In the genomic region with DNA sequence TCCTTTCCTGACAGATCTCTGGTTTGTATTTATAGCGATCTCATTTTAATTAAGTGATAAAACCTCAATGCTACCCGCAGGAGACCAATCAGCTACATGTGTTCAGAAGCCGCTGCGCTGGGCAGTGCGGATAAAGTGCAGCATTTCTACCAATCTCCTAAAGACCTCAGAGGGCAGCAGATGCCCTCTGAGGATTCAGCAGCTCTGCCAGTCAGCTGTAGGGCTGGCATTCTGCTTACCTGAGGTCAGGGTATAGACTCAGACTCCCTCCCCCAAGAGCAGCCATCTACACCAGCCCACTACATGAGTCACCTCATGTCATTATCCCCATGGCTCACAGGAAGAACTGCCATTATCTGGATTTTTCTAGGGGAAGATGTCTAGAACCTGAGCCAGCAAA, we compare ENCODE assay signal across 14 mouse cellular contexts. TPM values are rescaled to one million over a fixed set of nuclear protein-coding genes. Genes with fewer than 3 reads are reported as not detected.
A peak's percentile ranks its signal among the peaks of the same experiment; 100 is the strongest.
DNase-seq lines count a peak whose midpoint lies in the region; ATAC-seq lines count a peak whose summit lies in the region.
"Had no signal": no experiment of that assay in that cellular context is flagged by ENCODE, and none has a peak within 500 bp of the region (broad histone marks: within the 10 kb centered on the region; RNA-seq: fewer than 3 reads in every experiment).

No protein-coding gene starts in this region.

- intact Hi-C loops in heart, postnatal 10 days (cut with DNase I), result no loop called here

- no peak for DNase-seq in limb, embryonic 10.5 days (ENCODE audit: low spot score)
- DNase-seq in hindbrain, embryonic 14.5 days (ENCODE audit: low spot score), result no peak
- no peak for DNase-seq in cerebellum, adult 9-11 months
- no peak for DNase-seq in heart, postnatal 10 days
- DNase-seq: adrenal gland, postnatal 25 days; cerebellum, adult 11 months; heart, adult 2 months had no signal

- H3K9me3 ChIP-seq in limb, embryonic 12.5 days, result no peaks in the 10 kb centered on the region
- no peaks in the 10 kb centered on the region for H3K9me3 ChIP-seq in limb, embryonic 10.5 days (replicated peaks)
- H3K9me3 ChIP-seq in embryonic facial prominence, embryonic 13.5 days, result no peaks in the 10 kb centered on the region
- no peaks in the 10 kb centered on the region for H3K9me3 ChIP-seq in hindbrain, embryonic 14.5 days (ENCODE audit: control insufficient read depth, low read length)
- H3K9me3 ChIP-seq in neural tube, embryonic 15.5 days (replicated peaks), result no peaks in the 10 kb centered on the region
- H3K9me3 ChIP-seq: kidney, embryonic 15.5 days had no signal

- WGBS in limb, embryonic 12.5 days, result 41% methylated on average over 5 of the region's 5 CpGs
- 77% methylated on average over 5 of the region's 5 CpGs for WGBS in limb, embryonic 10.5 days
- WGBS in embryonic facial prominence, embryonic 13.5 days, result 69% methylated on average over 5 of the region's 5 CpGs
- 75% methylated on average over 5 of the region's 5 CpGs for WGBS in hindbrain, embryonic 14.5 days
- 61% methylated on average over 5 of the region's 5 CpGs for whole genome bisulfite sequencing in neural tube, embryonic 15.5 days

- H3K36me3 ChIP-seq in limb, embryonic 12.5 days, result no peaks in the 10 kb centered on the region
- no peaks in the 10 kb centered on the region for H3K36me3 ChIP-seq in limb, embryonic 10.5 days
- no peaks in the 10 kb centered on the region for H3K36me3 ChIP-seq in embryonic facial prominence, embryonic 13.5 days
- no peaks in the 10 kb centered on the region for H3K36me3 ChIP-seq in hindbrain, embryonic 14.5 days (replicated peaks; ENCODE audit: control insufficient read depth, insufficient read depth)
- H3K36me3 ChIP-seq in neural tube, embryonic 15.5 days, result no peaks in the 10 kb centered on the region
- H3K36me3 ChIP-seq: kidney, embryonic 15.5 days had no signal

- no peak overlapping the region for H3K9ac ChIP-seq in limb, embryonic 12.5 days (replicated peaks)
- H3K9ac ChIP-seq in embryonic facial prominence, embryonic 13.5 days, result no peak overlapping the region
- H3K9ac ChIP-seq in hindbrain, embryonic 14.5 days, result no peak overlapping the region
- no peak overlapping the region for H3K9ac ChIP-seq in neural tube, embryonic 15.5 days (replicated peaks)
- H3K9ac ChIP-seq: kidney, embryonic 15.5 days had no signal

- H3K27me3 ChIP-seq in limb, embryonic 12.5 days, result no peaks in the 10 kb centered on the region
- no peaks in the 10 kb centered on the region for H3K27me3 ChIP-seq in limb, embryonic 10.5 days (ENCODE audit: low read depth, poor library complexity, severe bottlenecking)
- no peaks in the 10 kb centered on the region for H3K27me3 ChIP-seq in embryonic facial prominence, embryonic 13.5 days
- H3K27me3 ChIP-seq in hindbrain, embryonic 14.5 days (ENCODE audit: control insufficient read depth, insufficient read depth, low read length), result no peaks in the 10 kb centered on the region
- no peaks in the 10 kb centered on the region for H3K27me3 ChIP-seq in neural tube, embryonic 15.5 days (replicated peaks)
- H3K27me3 ChIP-seq: kidney, embryonic 15.5 days had no signal

- H3K4me3 ChIP-seq in limb, embryonic 12.5 days (replicated peaks), result no peak overlapping the region
- no peak overlapping the region for H3K4me3 ChIP-seq in limb, embryonic 10.5 days
- no peak overlapping the region for H3K4me3 ChIP-seq in embryonic facial prominence, embryonic 13.5 days
- H3K4me3 ChIP-seq in hindbrain, embryonic 14.5 days (replicated peaks; ENCODE audit: low read length), result no peak overlapping the region
- H3K4me3 ChIP-seq in neural tube, embryonic 15.5 days (replicated peaks), result no peak overlapping the region
- H3K4me3 ChIP-seq: heart, adult 2 months; kidney, embryonic 15.5 days; myocyte had no signal

- 0 out of 2 replicates have a peak, but pooled peaks have one; percentile 10 for ATAC-seq in limb, embryonic 12.5 days (ENCODE audit: insufficient number of reproducible peaks, insufficient read depth, low FRiP score, low TSS enrichment, low read depth)
- ATAC-seq in embryonic facial prominence, embryonic 13.5 days (ENCODE audit: insufficient number of reproducible peaks, insufficient read depth, low FRiP score, low TSS enrichment, low read depth), result no peak
- ATAC-seq in hindbrain, embryonic 14.5 days (ENCODE audit: low FRiP score), result peak; percentile 18; the same call in 1 of the 2 replicates
- ATAC-seq in neural tube, embryonic 15.5 days (ENCODE audit: low FRiP score), result peak; percentile 42

- no peak overlapping the region for H3K27ac ChIP-seq in limb, embryonic 12.5 days
- H3K27ac ChIP-seq in limb, embryonic 10.5 days, result no peak overlapping the region
- H3K27ac ChIP-seq in embryonic facial prominence, embryonic 13.5 days, result no peak overlapping the region
- no peak overlapping the region for H3K27ac ChIP-seq in hindbrain, embryonic 14.5 days
- H3K27ac ChIP-seq in neural tube, embryonic 15.5 days (replicated peaks), result no peak overlapping the region
- H3K27ac ChIP-seq: heart, adult 2 months; kidney, embryonic 15.5 days had no signal

- peak overlapping the region; percentile 37 for H3K4me2 ChIP-seq in limb, embryonic 12.5 days
- H3K4me2 ChIP-seq in embryonic facial prominence, embryonic 13.5 days, result peak overlapping the region; percentile 29
- no peak overlapping the region for H3K4me2 ChIP-seq in hindbrain, embryonic 14.5 days (replicated peaks)
- H3K4me2 ChIP-seq in neural tube, embryonic 15.5 days, result peak overlapping the region; percentile 15; the same call in 1 of the 2 replicates
- H3K4me2 ChIP-seq: kidney, embryonic 15.5 days; liver, embryonic 11.5 days had no signal

- H3K4me1 ChIP-seq in limb, embryonic 12.5 days (replicated peaks), result peaks cover 14% of the 10 kb centered on the region
- H3K4me1 ChIP-seq in limb, embryonic 10.5 days, result peaks cover 13% of the 10 kb centered on the region
- peaks cover 22% of the 10 kb centered on the region for H3K4me1 ChIP-seq in embryonic facial prominence, embryonic 13.5 days
- H3K4me1 ChIP-seq in hindbrain, embryonic 14.5 days (replicated peaks; ENCODE audit: control insufficient read depth, insufficient read depth, low read length), result peaks cover 8% of the 10 kb centered on the region; the same call in 1 of the 2 replicates
- peaks cover 14% of the 10 kb centered on the region for H3K4me1 ChIP-seq in neural tube, embryonic 15.5 days
- H3K4me1 ChIP-seq: kidney, embryonic 15.5 days had no signal

RNA-seq across cellular contexts. Expression of a gene that starts 39.6 kb away (rescaled TPM):
- polyA plus RNA-seq in limb, embryonic 12.5 days (2016; fragmentation: Nextera tagmentation; extraction: Ambion mirVana), result not detected in 2 replicates
- not detected in 2 replicates for polyA plus RNA-seq in limb, embryonic 10.5 days (2016; fragmentation: Nextera tagmentation; extraction: Ambion mirVana)
- polyA plus RNA-seq in embryonic facial prominence, embryonic 13.5 days (2015; fragmentation: Nextera tagmentation; extraction: Ambion mirVana), result 0.18 TPM in 1 of 2 replicates, not detected in the other
- 0.17 TPM in 1 of 2 replicates, not detected in the other for polyA plus RNA-seq in hindbrain, embryonic 14.5 days (2014; fragmentation: Nextera tagmentation; extraction: Ambion mirVana)
- polyA plus RNA-seq in neural tube, embryonic 15.5 days (2015; fragmentation: Nextera tagmentation; extraction: Ambion mirVana), result 0.28 and 0.70 TPM in 2 replicates
- 100 to 1,000 TPM; 867 to 929 TPM for total RNA-seq in heart, postnatal 10 days (2021)
- total RNA-seq: adrenal gland, postnatal 25 days had no signal
- polyA plus RNA-seq: liver, embryonic 11.5 days; urinary bladder, adult 2 months had no signal
